Mouse (Mus musculus): ENCODE measurements at regions not wholly inside any gene's neighbourhood (a gene's known extent, or its start where the extent isn't known, plus 50 kb on each side); places are given as distances from the start of the nearest gene placed in this dataset.

DNA sequence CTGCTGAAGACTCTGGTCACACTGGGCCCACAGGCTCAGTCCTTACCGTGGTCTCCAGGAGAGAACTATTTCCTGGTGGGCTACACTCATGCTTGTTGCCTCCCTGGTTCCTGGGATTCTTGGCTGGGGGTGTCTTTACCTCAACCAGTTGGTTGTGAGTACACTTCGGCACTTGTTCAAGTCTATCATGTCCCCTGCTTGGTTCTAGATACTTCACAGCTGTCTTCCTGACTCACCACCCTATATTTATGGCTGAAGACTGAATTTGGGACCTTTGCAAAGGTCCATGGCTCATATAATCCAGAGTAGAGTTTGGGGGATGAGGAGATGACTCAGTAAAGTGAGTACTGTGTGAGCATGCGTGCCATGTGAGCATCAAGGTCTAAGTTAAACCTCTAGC, 245.0 kb upstream of the Habp2 start:
- Histone ChIP-seq H3K4me2 (ENCODE audit: low read depth, low read length) (no peak overlapping the region), H3K9ac (replicated peaks; ENCODE audit: low read depth, low read length) (no peak overlapping the region), H3K27me3 (ENCODE audit: control insufficient read depth, insufficient read depth, low read length) (no peaks in the 10 kb centered on the region), H3K27ac (ENCODE audit: low read depth) (no peak overlapping the region), H3K9me3 (replicated peaks; ENCODE audit: control insufficient read depth, low read length) (no peaks in the 10 kb centered on the region), H3K4me3 (ENCODE audit: low read depth, low read length) (no peak overlapping the region), H3K4me1 (ENCODE audit: control insufficient read depth, insufficient read depth) (no peaks in the 10 kb centered on the region), H3K36me3 (replicated peaks; ENCODE audit: control insufficient read depth, insufficient read depth, low read length) (no peaks in the 10 kb centered on the region)
- 87% methylated on average over 3 of the region's 3 CpGs for WGBS
- ATAC-seq (ENCODE audit: insufficient read depth, low read depth): no peak
- TF ChIP-seq EP300 (IDR thresholded peaks at IDR 0.05; ENCODE audit: low read depth): no peak
- no peak for TF ChIP-seq CTCF (IDR thresholded peaks at IDR 0.05; ENCODE audit: low read depth)
- DNase-seq (ENCODE audit: low spot score): no peak

DNA sequence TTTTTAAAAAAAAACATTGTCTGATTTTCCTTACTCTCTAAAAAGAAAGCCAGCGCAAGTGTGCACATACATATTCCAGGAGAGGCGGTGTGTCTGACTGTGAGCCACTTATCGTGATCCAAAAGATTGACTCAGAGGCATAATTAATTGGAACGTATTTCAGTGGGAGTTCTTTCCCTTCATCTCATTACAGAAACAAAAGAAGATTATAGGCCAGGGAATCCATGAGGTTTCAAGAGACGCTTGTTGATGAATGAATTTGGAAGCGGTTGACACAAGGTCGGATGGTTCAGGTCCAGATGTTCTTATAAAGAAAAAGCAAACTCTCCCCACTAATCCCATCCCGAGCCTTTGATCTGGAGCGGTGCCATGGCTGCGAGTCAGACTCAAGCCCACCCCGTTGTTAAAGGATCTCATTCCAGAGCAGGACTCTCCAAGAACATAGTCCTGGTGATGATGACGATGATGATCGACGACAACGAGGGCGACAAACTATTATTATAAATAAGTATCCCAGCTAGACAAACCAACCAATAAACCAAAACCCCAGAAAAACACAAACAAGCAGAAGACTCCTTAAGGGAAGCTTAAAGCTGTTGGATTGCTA, 240.1 kb upstream of the Habp2 start:
- Histone ChIP-seq H3K9ac (replicated peaks; ENCODE audit: low read depth, low read length) (no peak overlapping the region), H3K4me1 (ENCODE audit: control insufficient read depth, insufficient read depth) (no peaks in the 10 kb centered on the region), H3K27ac (ENCODE audit: low read depth) (no peak overlapping the region), H3K4me2 (ENCODE audit: low read depth, low read length) (no peak overlapping the region), H3K36me3 (replicated peaks; ENCODE audit: control insufficient read depth, insufficient read depth, low read length) (no peaks in the 10 kb centered on the region), H3K27me3 (ENCODE audit: control insufficient read depth, insufficient read depth, low read length) (no peaks in the 10 kb centered on the region), H3K4me3 (ENCODE audit: low read depth, low read length) (no peak overlapping the region), H3K9me3 (replicated peaks; ENCODE audit: control insufficient read depth, low read length) (no peaks in the 10 kb centered on the region)
- no peak for ATAC-seq (ENCODE audit: insufficient read depth, low read depth)
- TF ChIP-seq CTCF (IDR thresholded peaks at IDR 0.05; ENCODE audit: low read depth) (no peak), EP300 (IDR thresholded peaks at IDR 0.05; ENCODE audit: low read depth) (no peak)
- DNase-seq (ENCODE audit: low spot score): no peak
- 85% methylated on average over 16 of the region's 16 CpGs for WGBS

DNA sequence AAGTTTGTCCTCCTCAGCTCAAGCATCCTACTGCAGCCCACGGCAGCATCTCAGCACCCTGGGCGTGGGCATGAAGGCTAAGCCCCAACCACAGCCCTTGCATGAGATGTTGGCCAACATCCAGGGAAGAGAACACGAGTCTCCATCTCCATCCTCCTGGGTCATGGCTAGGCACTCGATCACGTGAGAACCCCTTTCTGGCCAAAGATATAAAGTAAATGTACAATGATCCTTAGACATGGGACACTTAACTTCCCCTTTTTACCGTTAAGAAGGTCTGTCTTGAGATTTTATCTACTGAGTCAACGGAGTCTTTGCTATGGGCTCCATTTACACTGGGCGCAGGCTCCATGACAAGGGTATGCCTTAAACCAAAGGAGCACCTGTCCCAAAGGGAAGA, 232.8 kb upstream of the Habp2 start:
- ATAC-seq (ENCODE audit: insufficient read depth, low read depth) (no peak), DNase-seq (ENCODE audit: low spot score) (no peak)
- Histone ChIP-seq H3K27me3 (ENCODE audit: control insufficient read depth, insufficient read depth, low read length) (no peaks in the 10 kb centered on the region), H3K4me1 (ENCODE audit: control insufficient read depth, insufficient read depth) (no peaks in the 10 kb centered on the region), H3K9me3 (replicated peaks; ENCODE audit: control insufficient read depth, low read length) (no peaks in the 10 kb centered on the region), H3K9ac (replicated peaks; ENCODE audit: low read depth, low read length) (no peak overlapping the region), H3K27ac (ENCODE audit: low read depth) (no peak overlapping the region), H3K4me3 (ENCODE audit: low read depth, low read length) (no peak overlapping the region), H3K36me3 (replicated peaks; ENCODE audit: control insufficient read depth, insufficient read depth, low read length) (no peaks in the 10 kb centered on the region), H3K4me2 (ENCODE audit: low read depth, low read length) (no peak overlapping the region)
- 82% methylated on average over 8 of the region's 8 CpGs for WGBS
- TF ChIP-seq EP300 (IDR thresholded peaks at IDR 0.05; ENCODE audit: low read depth) (no peak), CTCF (IDR thresholded peaks at IDR 0.05; ENCODE audit: low read depth) (no peak)

DNA sequence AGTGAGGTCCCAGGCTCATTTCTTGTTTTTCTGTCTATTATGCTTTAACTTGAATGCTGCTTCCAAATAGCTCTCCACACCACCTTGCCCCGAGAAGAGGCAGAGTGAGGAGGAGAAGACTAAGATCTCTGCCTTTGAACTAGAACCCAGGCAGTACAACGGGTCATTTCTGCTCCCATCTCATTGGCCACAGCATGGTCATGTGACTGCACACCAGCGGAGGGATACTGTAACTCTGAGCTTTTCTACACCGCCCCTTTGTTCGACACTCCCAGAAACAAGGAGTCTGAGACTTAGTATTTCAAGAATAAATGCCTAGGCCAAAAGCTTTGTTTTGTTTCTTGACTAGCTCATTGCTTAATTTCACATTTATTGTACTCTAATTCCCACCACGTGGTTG, 230.5 kb upstream of the Habp2 start:
- TF ChIP-seq CTCF (IDR thresholded peaks at IDR 0.05; ENCODE audit: low read depth) (no peak), EP300 (IDR thresholded peaks at IDR 0.05; ENCODE audit: low read depth) (no peak)
- 70% methylated on average over 6 of the region's 6 CpGs for WGBS

DNA sequence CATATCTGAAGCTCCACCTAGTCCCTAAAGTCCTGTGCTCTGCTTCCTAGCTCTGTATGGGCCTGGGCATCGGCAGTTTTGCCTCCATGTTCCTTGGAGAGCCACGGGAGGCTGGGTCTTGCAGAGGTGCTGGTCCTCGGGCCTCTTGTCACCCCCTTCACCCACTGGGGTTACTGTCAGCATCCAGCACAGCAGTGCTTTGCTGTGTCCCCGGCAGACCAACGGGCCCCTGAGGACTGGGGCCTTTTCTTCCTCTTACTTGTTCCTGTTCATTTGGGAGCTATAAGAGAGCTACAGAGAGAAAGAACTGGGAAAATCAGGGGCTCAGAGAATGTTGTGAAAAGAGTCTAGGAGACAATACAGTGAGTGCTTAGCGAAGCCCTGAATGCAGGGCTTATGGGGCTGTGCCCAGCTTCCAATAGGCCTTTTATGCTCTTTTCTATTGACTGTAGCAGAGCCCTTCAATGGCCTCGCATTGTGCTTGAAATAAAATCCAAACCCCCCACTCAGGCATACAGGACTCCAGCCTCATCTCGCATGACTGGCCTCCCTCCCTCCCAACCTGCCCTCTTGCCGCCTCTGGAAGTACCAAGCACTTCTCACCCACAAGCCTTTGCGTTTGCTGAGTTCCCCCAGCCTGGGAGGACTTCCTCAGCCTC, 224.9 kb upstream of the Habp2 start:
- Histone ChIP-seq H3K9ac (replicated peaks; ENCODE audit: low read depth, low read length) (no peak overlapping the region), H3K4me2 (ENCODE audit: low read depth, low read length) (no peak overlapping the region), H3K9me3 (replicated peaks; ENCODE audit: control insufficient read depth, low read length) (no peaks in the 10 kb centered on the region), H3K36me3 (replicated peaks; ENCODE audit: control insufficient read depth, insufficient read depth, low read length) (no peaks in the 10 kb centered on the region), H3K27me3 (ENCODE audit: control insufficient read depth, insufficient read depth, low read length) (no peaks in the 10 kb centered on the region), H3K27ac (ENCODE audit: low read depth) (no peak overlapping the region), H3K4me1 (ENCODE audit: control insufficient read depth, insufficient read depth) (no peaks in the 10 kb centered on the region), H3K4me3 (ENCODE audit: low read depth, low read length) (no peak overlapping the region)
- ATAC-seq (ENCODE audit: insufficient read depth, low read depth) (no peak), DNase-seq (ENCODE audit: low spot score) (no peak)
- no peak for TF ChIP-seq EP300 (IDR thresholded peaks at IDR 0.05; ENCODE audit: low read depth)
- no peak for TF ChIP-seq CTCF (IDR thresholded peaks at IDR 0.05; ENCODE audit: low read depth)
- 73% methylated on average over 10 of the region's 10 CpGs for WGBS

More for the DNA sequence above, 230.5 kb upstream of the Habp2 start:
- Histone ChIP-seq H3K4me2 (ENCODE audit: low read depth, low read length) (no peak overlapping the region), H3K27ac (ENCODE audit: low read depth) (no peak overlapping the region), H3K36me3 (replicated peaks; ENCODE audit: control insufficient read depth, insufficient read depth, low read length) (no peaks in the 10 kb centered on the region), H3K4me3 (ENCODE audit: low read depth, low read length) (no peak overlapping the region), H3K4me1 (ENCODE audit: control insufficient read depth, insufficient read depth) (no peaks in the 10 kb centered on the region), H3K9me3 (replicated peaks; ENCODE audit: control insufficient read depth, low read length) (no peaks in the 10 kb centered on the region), H3K27me3 (ENCODE audit: control insufficient read depth, insufficient read depth, low read length) (no peaks in the 10 kb centered on the region), H3K9ac (replicated peaks; ENCODE audit: low read depth, low read length) (no peak overlapping the region)
- DNase-seq (ENCODE audit: low spot score): no peak
- ATAC-seq (ENCODE audit: insufficient read depth, low read depth): no peak

DNA sequence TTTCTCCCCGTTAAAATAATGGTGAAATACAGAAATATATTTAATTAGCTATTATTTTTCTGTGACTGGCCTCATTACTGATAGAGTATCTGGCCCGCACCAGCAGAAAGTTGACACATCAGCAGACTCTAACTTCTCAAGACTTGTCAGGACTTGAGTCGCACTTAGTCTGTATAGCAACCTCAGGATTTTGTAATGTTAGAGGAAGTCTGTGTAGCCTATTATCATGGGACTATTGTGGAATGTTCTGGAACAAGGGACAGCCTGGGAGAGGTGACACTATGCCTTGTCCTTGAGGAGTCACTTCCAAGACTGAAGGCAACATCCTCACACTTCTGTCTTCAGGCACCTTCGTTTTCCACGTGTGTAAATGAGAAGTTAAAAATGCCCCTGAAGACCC, 223.8 kb upstream of the Habp2 start:
- no peak for ATAC-seq (ENCODE audit: insufficient read depth, low read depth)
- WGBS: 67% methylated on average over 5 of the region's 5 CpGs

More for the DNA sequence above, 223.8 kb upstream of the Habp2 start:
- H3K4me3 ChIP-seq (ENCODE audit: low read depth, low read length): no peak overlapping the region
- TF ChIP-seq EP300 (IDR thresholded peaks at IDR 0.05; ENCODE audit: low read depth): no peak
- no peak for TF ChIP-seq CTCF (IDR thresholded peaks at IDR 0.05; ENCODE audit: low read depth)
- H3K36me3 ChIP-seq (replicated peaks; ENCODE audit: control insufficient read depth, insufficient read depth, low read length): no peaks in the 10 kb centered on the region
- H3K4me1 ChIP-seq (ENCODE audit: control insufficient read depth, insufficient read depth): no peaks in the 10 kb centered on the region
- H3K9ac ChIP-seq (replicated peaks; ENCODE audit: low read depth, low read length): no peak overlapping the region
- H3K27me3 ChIP-seq (ENCODE audit: control insufficient read depth, insufficient read depth, low read length): no peaks in the 10 kb centered on the region
- H3K27ac ChIP-seq (ENCODE audit: low read depth): no peak overlapping the region
- H3K4me2 ChIP-seq (ENCODE audit: low read depth, low read length): no peak overlapping the region
- DNase-seq (ENCODE audit: low spot score): no peak
- no peaks in the 10 kb centered on the region for H3K9me3 ChIP-seq (replicated peaks; ENCODE audit: control insufficient read depth, low read length)

Data from heart, postnatal 0 days (tissue).